Mouse (Mus musculus) lung, embryonic 14.5 days (tissue): ENCODE measurements around the gene Slc7a1. TPM values are rescaled to one million over a fixed set of nuclear protein-coding genes. Genes with fewer than 3 reads are reported as not detected.

Experiments
- ATAC-seq: fragments of 200-750 bp; cut with Nextera tagmentation; 2 replicates; pipeline ENCODE4 v1.8.0; 2017; ENCODE audit warnings: mild to moderate bottlenecking, moderate TSS enrichment, moderate library complexity; ENCODE audit not compliant: insufficient read depth
- DNase-seq: peaks from one replicate; pipeline ENCODE4 v3.0.0-alpha.2; 2015
- H3K27ac ChIP-seq: fragments of 300-500 bp; sonication (generic); 2 replicates; pipeline ENCODE4 v1.5.1; 2014; ENCODE audit warnings: low read depth, mild to moderate bottlenecking, moderate library complexity
- H3K27me3 ChIP-seq: fragments of 300-500 bp; sonication (generic); 2 replicates; pipeline ENCODE4 v1.6.1; 2014; ENCODE audit warnings: low read length, control low read depth; ENCODE audit not compliant: insufficient read depth
- H3K36me3 ChIP-seq: fragments of 300-500 bp; sonication (generic); 2 replicates; pipeline ENCODE4 v1.6.1; 2014; ENCODE audit warnings: control low read depth; ENCODE audit not compliant: insufficient read depth
- H3K4me1 ChIP-seq: fragments of 300-500 bp; sonication (generic); 2 replicates; pipeline ENCODE4 v1.6.1; 2014; ENCODE audit warnings: antibody characterized with exemption, control low read depth; ENCODE audit not compliant: insufficient read depth
- H3K4me2 ChIP-seq: fragments of 300-500 bp; sonication (generic); 2 replicates; pipeline ENCODE4 v1.6.1; 2014; ENCODE audit warnings: mild to moderate bottlenecking
- H3K4me3 ChIP-seq: fragments of 300-500 bp; sonication (generic); 2 replicates; pipeline ENCODE4 v1.5.1; 2014; ENCODE audit warnings: low read depth, low read length
- H3K9ac ChIP-seq: fragments of 300-500 bp; sonication (generic); 2 replicates; pipeline ENCODE4 v1.6.1; 2014
- H3K9me3 ChIP-seq: fragments of 300-500 bp; sonication (generic); 2 replicates; pipeline ENCODE4 v1.6.1; 2016; ENCODE audit warnings: low read depth, low read length, control low read depth
- CTCF ChIP-seq: IDR thresholded peaks from 2 replicates; pipeline ENCODE4 v1.5.1; 2016; ENCODE audit warnings: antibody characterized with exemption, low read depth
- WGBS: fragments of 180-500 bp; shearing (Covaris S2); extraction: QIAGEN DNeasy Blood & Tissue Kit; methylation state at CpG from one replicate; pipeline ENCODE4 v1.1.7; 2014; 5-methylcytosine and 5-hydroxymethylcytosine counted together
- polyA plus RNA-seq: library from polyadenylated mRNA; unstranded; fragments of >200 nt; fragmentation: Nextera tagmentation; extraction: Ambion mirVana; gene quantifications from 2 replicates; pipeline ENCODE4 v1.2.1, GENCODE M21; 2014

Gene Slc7a1
- polyA plus RNA-seq, 1 experiment from 2014 or later: 31.3 TPM

GRCm38 (mm10) chr5:148377439-148378231 lies 22.1 kb downstream of the Slc7a1 start:
- no peaks in the 10 kb centered on the region; the same call in 1 of the 2 replicates for H3K36me3 ChIP-seq
- no peak overlapping the region for H3K27ac ChIP-seq
- no peaks in the 10 kb centered on the region for H3K4me1 ChIP-seq
- H3K9me3 ChIP-seq: no peaks in the 10 kb centered on the region
- TF ChIP-seq CTCF: no peak
- H3K4me2 ChIP-seq: no peak overlapping the region
- DNase-seq: no peak
- H3K4me3 ChIP-seq: no peak overlapping the region
- no peaks in the 10 kb centered on the region for H3K27me3 ChIP-seq
- WGBS: 74% methylated on average over 17 of the region's 17 CpGs
- ATAC-seq: no peak
- no peak overlapping the region for H3K9ac ChIP-seq

- Histone ChIP-seq H3K27ac (no peak overlapping the region), H3K9ac (no peak overlapping the region), H3K4me3 (no peak overlapping the region), H3K36me3 (no peaks in the 10 kb centered on the region; the same call in 1 of the 2 replicates), H3K4me1 (no peaks in the 10 kb centered on the region), H3K4me2 (no peak overlapping the region), H3K9me3 (no peaks in the 10 kb centered on the region), H3K27me3 (no peaks in the 10 kb centered on the region)
- TF ChIP-seq CTCF: no peak
- 93% methylated on average over 8 of the region's 8 CpGs for WGBS
- ATAC-seq (no peak), DNase-seq (no peak)
Observed at GRCm38 (mm10) chr5:148376358-148376757, 23.3 kb downstream of the Slc7a1 start.

GRCm38 (mm10) chr5:148375480-148375879 lies 24.2 kb downstream of the Slc7a1 start:
- Histone ChIP-seq H3K36me3 (no peaks in the 10 kb centered on the region; the same call in 1 of the 2 replicates), H3K9ac (no peak overlapping the region), H3K27ac (no peak overlapping the region), H3K4me3 (no peak overlapping the region), H3K4me2 (no peak overlapping the region), H3K27me3 (no peaks in the 10 kb centered on the region), H3K4me1 (no peaks in the 10 kb centered on the region), H3K9me3 (no peaks in the 10 kb centered on the region)
- TF ChIP-seq CTCF: peak; percentile 56
- WGBS: 68% methylated on average over 12 of the region's 12 CpGs
- no peak for ATAC-seq
- no peak for DNase-seq

- H3K27ac ChIP-seq: no peak overlapping the region
- H3K4me2 ChIP-seq: no peak overlapping the region
- H3K27me3 ChIP-seq: no peaks in the 10 kb centered on the region
- H3K4me3 ChIP-seq: no peak overlapping the region
- H3K9ac ChIP-seq: no peak overlapping the region
- ATAC-seq: 0 out of 2 replicates have a peak, but pooled peaks have one; percentile 29
- H3K9me3 ChIP-seq: no peaks in the 10 kb centered on the region
- H3K36me3 ChIP-seq: peaks cover 4% of the 10 kb centered on the region; the same call in 1 of the 2 replicates
- no peak for DNase-seq
- 76% methylated on average over 9 of the region's 9 CpGs for WGBS
- no peak for TF ChIP-seq CTCF
- H3K4me1 ChIP-seq: no peaks in the 10 kb centered on the region
Observed at GRCm38 (mm10) chr5:148373092-148373685, 26.5 kb downstream of the Slc7a1 start.

- Histone ChIP-seq H3K27ac (no peak overlapping the region), H3K4me1 (no peaks in the 10 kb centered on the region), H3K9ac (no peak overlapping the region), H3K27me3 (no peaks in the 10 kb centered on the region), H3K4me3 (no peak overlapping the region), H3K9me3 (no peaks in the 10 kb centered on the region), H3K4me2 (no peak overlapping the region), H3K36me3 (peaks cover 4% of the 10 kb centered on the region; the same call in 1 of the 2 replicates)
- ATAC-seq (no peak), DNase-seq (no peak)
- 67% methylated on average over 12 of the region's 12 CpGs for WGBS
- no peak for TF ChIP-seq CTCF
Observed at GRCm38 (mm10) chr5:148372005-148372917, 27.4 kb downstream of the Slc7a1 start.

DNA sequence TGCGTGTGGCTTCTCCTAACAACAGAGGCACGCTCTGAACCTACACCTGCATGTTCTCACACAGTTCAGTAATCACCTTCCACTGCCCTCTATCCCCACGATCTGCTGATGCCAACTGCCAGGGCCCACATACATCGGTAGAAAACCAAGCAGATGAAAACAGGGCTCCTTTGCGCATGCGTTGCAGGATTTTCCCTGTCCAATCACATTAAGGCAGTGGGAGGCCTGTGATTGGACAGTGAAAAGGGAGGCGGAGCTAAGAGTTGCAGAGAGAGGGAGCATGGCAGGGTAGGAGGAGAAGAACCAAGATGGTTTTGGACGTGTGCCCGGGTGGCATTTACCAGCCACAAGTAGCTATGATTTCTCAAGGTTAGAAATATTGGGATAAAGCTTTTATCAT lies 28.3 kb downstream of the Slc7a1 start:
- DNase-seq (no peak), ATAC-seq (no peak)
- Histone ChIP-seq H3K27me3 (no peaks in the 10 kb centered on the region), H3K4me3 (no peak overlapping the region), H3K4me1 (no peaks in the 10 kb centered on the region), H3K36me3 (peaks cover 4% of the 10 kb centered on the region; the same call in 1 of the 2 replicates), H3K9ac (no peak overlapping the region), H3K9me3 (no peaks in the 10 kb centered on the region), H3K4me2 (no peak overlapping the region), H3K27ac (no peak overlapping the region)
- TF ChIP-seq CTCF: no peak
- WGBS: 93% methylated on average over 9 of the region's 9 CpGs
